Mouse (Mus musculus) midbrain, embryonic 15.5 days (tissue): ENCODE measurements at regions not wholly inside any gene's neighbourhood (a gene's known extent, or its start where the extent isn't known, plus 50 kb on each side); places are given as distances from the start of the nearest gene placed in this dataset.
"Not testable (repeated sequence)": the region's sequence is repeated elsewhere in the genome, so short reads cannot be mapped to it uniquely, and the experiment has no call there.

Source experiments
- ATAC-seq: fragments of 200-750 bp; cut with Nextera tagmentation; replicated peaks from 2 replicates; pipeline ENCODE4 v1.8.0; 2017; ENCODE audit warnings: moderate TSS enrichment
- H3K27ac ChIP-seq: fragments of 300-500 bp; sonication (generic); 2 replicates; pipeline ENCODE4 v1.5.1; 2015; ENCODE audit warnings: mild to moderate bottlenecking, inconsistent platforms
- H3K27me3 ChIP-seq: fragments of 300-500 bp; sonication (generic); replicated peaks from 2 replicates; pipeline ENCODE4 v1.6.1; 2015; ENCODE audit warnings: inconsistent platforms
- H3K36me3 ChIP-seq: fragments of 300-500 bp; sonication (generic); replicated peaks from 2 replicates; pipeline ENCODE4 v1.6.1; 2015; ENCODE audit warnings: inconsistent platforms
- H3K4me1 ChIP-seq: fragments of 300-500 bp; sonication (generic); 2 replicates; pipeline ENCODE4 v1.6.1; 2015; ENCODE audit warnings: inconsistent platforms
- H3K4me2 ChIP-seq: fragments of 300-500 bp; sonication (generic); 2 replicates; pipeline ENCODE4 v1.6.1; 2015; ENCODE audit warnings: inconsistent platforms, mild to moderate bottlenecking, moderate library complexity
- H3K4me3 ChIP-seq: fragments of 300-500 bp; sonication (generic); 2 replicates; pipeline ENCODE4 v1.5.1; 2015; ENCODE audit warnings: mild to moderate bottlenecking, inconsistent platforms
- H3K9ac ChIP-seq: fragments of 300-500 bp; sonication (generic); 2 replicates; pipeline ENCODE4 v1.6.1; 2015; ENCODE audit warnings: mild to moderate bottlenecking, inconsistent platforms
- H3K9me3 ChIP-seq: fragments of 300-500 bp; sonication (generic); 2 replicates; pipeline ENCODE4 v1.6.1; 2016; ENCODE audit warnings: inconsistent platforms
- WGBS: fragments of 180-500 bp; shearing (Covaris S2); methylation state at CpG from one replicate; pipeline ENCODE4 v1.1.7; 2015; ENCODE audit warnings: mixed read lengths; 5-methylcytosine and 5-hydroxymethylcytosine counted together

DNA sequence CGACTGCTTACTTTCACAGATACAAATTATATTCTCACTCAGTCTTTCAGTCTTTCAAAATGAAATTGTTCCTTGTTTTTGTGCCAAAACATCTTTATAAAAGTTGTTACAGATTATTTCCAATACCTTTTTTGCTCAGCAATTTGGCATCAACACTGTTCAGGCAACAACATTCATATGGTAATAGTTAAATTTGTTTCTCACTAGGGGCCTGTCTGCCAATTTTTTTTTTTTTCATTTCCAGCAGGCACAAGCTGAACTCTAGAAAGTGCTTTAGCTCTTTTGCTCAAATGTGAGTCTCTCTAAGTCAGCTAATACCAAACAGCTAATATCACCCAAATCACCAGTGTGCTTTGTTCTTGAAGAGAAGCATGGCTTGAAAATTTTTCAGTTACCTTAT is 199.4 kb downstream of the Antxr2 start:
- WGBS: 89% methylated on average over 1 of the region's 1 CpGs
- Histone ChIP-seq H3K4me1 (no peaks in the 10 kb centered on the region), H3K27me3 (no peaks in the 10 kb centered on the region), H3K9ac (no peak overlapping the region), H3K36me3 (no peaks in the 10 kb centered on the region), H3K4me3 (no peak overlapping the region), H3K27ac (no peak overlapping the region), H3K9me3 (no peaks in the 10 kb centered on the region), H3K4me2 (no peak overlapping the region)
- ATAC-seq: no peak

DNA sequence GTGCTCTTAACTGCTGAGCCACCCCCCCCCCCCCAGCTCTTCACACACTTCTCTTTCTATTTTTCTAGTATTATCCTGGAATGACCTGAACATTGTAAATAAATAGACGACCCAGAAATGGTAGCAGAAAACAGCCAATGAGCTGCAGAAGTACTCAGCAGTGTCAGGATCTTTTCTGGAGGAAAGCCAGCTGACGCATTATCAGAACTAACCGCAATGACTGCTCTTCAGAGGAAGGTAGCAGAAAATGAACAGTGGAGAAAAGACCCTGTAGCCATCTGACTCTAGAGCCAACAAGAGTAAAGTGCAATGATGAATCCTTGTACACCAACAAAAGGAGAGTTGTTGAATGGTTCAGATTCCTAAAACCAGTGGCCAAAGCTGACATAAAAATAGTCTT is 213.4 kb downstream of the Antxr2 start:
- no peak overlapping the region for H3K4me3 ChIP-seq
- H3K27ac ChIP-seq: no peak overlapping the region
- H3K27me3 ChIP-seq: no peaks in the 10 kb centered on the region
- no peaks in the 10 kb centered on the region for H3K9me3 ChIP-seq
- 78% methylated on average over 3 of the region's 3 CpGs for WGBS
- ATAC-seq: no peak
- H3K36me3 ChIP-seq: no peaks in the 10 kb centered on the region
- H3K4me1 ChIP-seq: no peaks in the 10 kb centered on the region
- no peak overlapping the region for H3K4me2 ChIP-seq
- no peak overlapping the region for H3K9ac ChIP-seq

DNA sequence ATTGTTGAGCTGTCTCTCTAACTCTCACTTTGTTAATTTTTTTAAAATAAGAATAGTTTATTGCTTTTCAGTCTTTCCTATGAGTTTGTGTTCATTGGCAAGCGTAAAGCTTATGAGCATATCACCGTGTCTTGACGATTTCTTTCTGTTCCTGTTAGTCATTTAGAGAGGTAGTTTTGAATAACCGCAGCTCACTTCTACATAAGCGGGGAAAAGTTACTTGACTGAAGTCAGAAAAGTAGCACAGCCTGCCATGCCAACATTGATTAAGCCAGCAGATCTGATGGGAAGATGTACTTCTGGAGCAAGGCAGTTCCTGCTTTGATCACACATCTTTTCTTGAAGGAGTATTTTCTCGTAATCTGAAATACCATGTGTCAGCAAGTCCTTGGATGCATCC is 215.5 kb downstream of the Antxr2 start:
- Histone ChIP-seq H3K4me3 (no peak overlapping the region), H3K36me3 (no peaks in the 10 kb centered on the region), H3K4me2 (no peak overlapping the region), H3K9ac (no peak overlapping the region), H3K27ac (no peak overlapping the region), H3K4me1 (no peaks in the 10 kb centered on the region), H3K27me3 (no peaks in the 10 kb centered on the region), H3K9me3 (no peaks in the 10 kb centered on the region)
- WGBS: 86% methylated on average over 6 of the region's 6 CpGs
- no peak for ATAC-seq

DNA sequence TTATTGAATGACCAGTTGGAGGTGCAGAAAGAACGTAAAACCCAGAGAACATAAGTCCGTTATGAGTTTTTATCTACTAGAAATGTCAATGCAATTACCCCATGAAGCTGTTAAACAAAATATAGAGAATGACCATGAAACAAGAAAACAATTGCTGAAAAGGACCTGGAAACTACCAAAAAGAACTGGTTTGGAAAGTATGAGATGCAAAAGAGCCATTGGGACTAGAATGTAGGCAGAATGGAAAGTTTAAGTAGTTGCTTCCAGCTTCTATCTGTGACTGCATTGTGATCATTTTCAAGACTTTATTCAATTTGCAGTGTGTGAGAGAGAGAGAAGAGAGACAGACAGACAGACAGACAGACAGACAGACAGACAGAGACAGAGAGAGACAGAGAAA is 216.1 kb downstream of the Antxr2 start:
- Histone ChIP-seq H3K4me2 (no peak overlapping the region), H3K9ac (no peak overlapping the region), H3K27ac (no peak overlapping the region), H3K36me3 (no peaks in the 10 kb centered on the region), H3K27me3 (no peaks in the 10 kb centered on the region), H3K4me3 (no peak overlapping the region), H3K9me3 (no peaks in the 10 kb centered on the region), H3K4me1 (no peaks in the 10 kb centered on the region)
- ATAC-seq: no peak
- WGBS: 83% methylated on average over 2 of the region's 2 CpGs

DNA sequence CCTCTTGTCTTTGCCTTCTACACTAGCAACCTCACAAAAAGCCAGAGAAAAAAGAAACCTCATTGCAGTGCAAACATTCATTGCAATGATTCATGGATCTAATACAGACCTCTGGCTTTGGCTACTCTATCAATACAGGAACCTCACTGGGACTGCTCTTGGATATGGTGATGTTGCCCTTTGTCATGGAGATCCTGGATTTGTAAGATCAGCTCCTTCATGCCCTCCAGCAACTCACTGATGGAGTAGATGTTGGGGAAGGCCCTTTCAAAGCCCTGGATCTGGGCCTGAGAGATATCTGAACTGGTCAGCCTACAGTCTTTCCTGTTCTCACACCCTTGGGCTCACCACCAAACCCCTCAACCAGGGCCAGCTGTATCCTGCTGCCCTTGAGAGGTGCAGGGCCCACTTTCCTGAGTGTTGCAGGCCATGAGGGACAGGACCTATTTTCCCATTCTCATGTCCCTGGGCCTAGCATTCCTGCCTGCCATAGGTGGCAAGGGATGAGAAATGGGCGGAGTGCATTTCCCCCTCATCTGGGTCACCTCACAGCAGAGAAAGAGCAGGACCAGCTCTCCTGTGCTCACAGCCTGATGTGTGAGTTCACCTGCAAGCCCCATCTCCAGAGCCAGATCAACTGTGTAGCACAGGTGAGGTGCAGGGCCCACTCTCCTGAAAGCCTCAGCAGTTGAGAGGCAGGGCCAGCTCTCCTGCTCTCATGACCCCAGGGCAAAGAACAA is 218.1 kb downstream of the Antxr2 start:
- H3K36me3 ChIP-seq: no peaks in the 10 kb centered on the region
- H3K4me1 ChIP-seq: no peaks in the 10 kb centered on the region
- no peak overlapping the region for H3K9ac ChIP-seq
- H3K4me3 ChIP-seq: no peak overlapping the region
- ATAC-seq: no peak
- H3K27me3 ChIP-seq: no peaks in the 10 kb centered on the region
- H3K9me3 ChIP-seq: no peaks in the 10 kb centered on the region
- no peak overlapping the region for H3K4me2 ChIP-seq
- H3K27ac ChIP-seq: no peak overlapping the region
- WGBS: 95% methylated on average over 1 of the region's 1 CpGs

DNA sequence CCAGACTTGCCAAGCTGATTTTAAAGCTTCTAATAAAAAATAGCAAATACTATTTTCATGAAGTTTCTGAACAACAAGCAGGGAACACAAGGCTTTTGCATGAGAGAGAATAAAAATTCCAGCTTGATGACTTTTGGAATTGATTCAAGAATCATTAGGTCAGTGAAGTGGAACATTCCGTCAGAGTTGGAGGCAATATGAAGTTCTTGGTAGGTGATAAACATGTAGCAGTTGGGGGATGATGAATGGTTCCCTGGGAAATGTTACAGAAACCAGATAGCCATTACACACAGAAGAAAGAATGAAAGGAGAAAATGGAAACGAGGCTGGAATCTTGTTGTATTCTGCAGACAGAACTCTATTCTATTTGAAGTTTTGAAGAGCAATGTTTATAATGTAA is 221.8 kb downstream of the Antxr2 start:
- Histone ChIP-seq H3K36me3 (no peaks in the 10 kb centered on the region), H3K4me2 (no peak overlapping the region), H3K9ac (no peak overlapping the region), H3K4me3 (no peak overlapping the region), H3K9me3 (no peaks in the 10 kb centered on the region), H3K27me3 (no peaks in the 10 kb centered on the region), H3K4me1 (no peaks in the 10 kb centered on the region), H3K27ac (no peak overlapping the region)
- 60% methylated on average over 2 of the region's 2 CpGs for WGBS
- ATAC-seq: no peak

DNA sequence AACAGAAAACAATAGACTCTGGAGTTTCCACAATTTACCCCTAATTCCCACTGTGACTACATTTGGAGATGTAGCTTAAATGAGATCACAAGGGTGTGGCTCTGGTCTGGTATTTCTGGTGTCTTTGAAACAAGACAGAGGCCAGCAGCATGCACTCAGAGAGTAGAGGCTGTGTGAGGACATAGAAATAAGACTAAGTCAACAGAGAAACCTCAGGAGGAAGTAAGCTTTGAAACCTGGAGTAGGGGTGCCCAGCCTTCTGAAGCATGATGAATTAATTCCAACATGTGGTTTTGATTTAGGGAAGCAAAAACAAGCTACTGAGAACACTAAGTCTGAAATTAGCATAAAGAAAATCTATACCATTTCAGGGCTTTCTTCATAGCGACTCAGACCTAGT is 223.7 kb downstream of the Antxr2 start:
- H3K36me3 ChIP-seq: no peaks in the 10 kb centered on the region
- H3K27me3 ChIP-seq: no peaks in the 10 kb centered on the region
- 89% methylated on average over 1 of the region's 1 CpGs for WGBS

DNA sequence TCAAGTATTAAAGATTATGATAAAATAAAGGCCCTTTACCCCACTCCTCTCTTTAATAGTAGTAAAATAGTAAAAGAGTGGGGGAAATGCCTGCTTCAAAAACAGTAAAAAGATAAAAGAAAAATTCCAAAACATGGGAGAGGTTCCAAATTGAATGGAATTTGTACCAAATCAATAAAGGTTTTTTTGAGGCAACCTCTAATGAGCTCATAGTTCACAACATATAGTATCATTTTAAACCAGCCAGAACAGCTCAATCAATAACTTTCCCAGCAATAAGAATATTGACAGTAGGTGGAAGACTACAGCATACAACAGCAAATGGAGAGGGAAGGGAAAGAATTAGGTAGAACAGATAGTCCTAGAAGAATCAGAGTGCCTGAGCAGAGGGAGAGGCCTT is 224.1 kb downstream of the Antxr2 start:
- ATAC-seq: no peak
- Histone ChIP-seq H3K36me3 (no peaks in the 10 kb centered on the region), H3K4me3 (no peak overlapping the region), H3K4me2 (no peak overlapping the region), H3K9ac (no peak overlapping the region), H3K27ac (no peak overlapping the region), H3K4me1 (no peaks in the 10 kb centered on the region), H3K9me3 (no peaks in the 10 kb centered on the region), H3K27me3 (no peaks in the 10 kb centered on the region)

More for the DNA sequence above, 223.7 kb downstream of the Antxr2 start:
- H3K4me1 ChIP-seq: no peaks in the 10 kb centered on the region
- no peak overlapping the region for H3K4me3 ChIP-seq
- no peak overlapping the region for H3K27ac ChIP-seq
- H3K9me3 ChIP-seq: no peaks in the 10 kb centered on the region
- H3K9ac ChIP-seq: no peak overlapping the region
- no peak for ATAC-seq
- no peak overlapping the region for H3K4me2 ChIP-seq

DNA sequence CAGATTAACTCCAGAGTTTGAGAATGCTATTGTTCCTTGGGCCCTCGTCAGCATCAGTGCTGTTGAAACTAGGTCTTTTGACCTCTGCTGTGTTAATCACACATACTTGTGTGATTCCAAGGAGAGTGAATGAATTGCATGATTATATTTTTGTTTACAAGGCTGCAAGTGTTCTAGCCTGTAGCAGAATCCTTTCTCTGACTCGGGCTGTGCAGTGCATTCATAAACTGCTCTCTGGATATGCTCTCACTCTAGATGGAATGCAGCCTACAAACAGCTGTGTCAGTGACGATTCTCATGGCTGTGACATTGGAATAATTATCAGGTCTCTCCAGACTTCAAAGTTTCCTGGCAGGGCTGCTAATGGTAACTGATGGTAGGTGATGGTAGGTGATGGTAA is 230.8 kb downstream of the Antxr2 start:
- H3K4me2 ChIP-seq: no peak overlapping the region
- 0 out of 2 replicates have a peak, but pooled peaks cover 3% of the 10 kb centered on the region for H3K4me1 ChIP-seq
- WGBS: 23% methylated on average over 3 of the region's 3 CpGs
- no peak overlapping the region for H3K9ac ChIP-seq
- H3K9me3 ChIP-seq: no peaks in the 10 kb centered on the region
- H3K4me3 ChIP-seq: no peak overlapping the region
- H3K36me3 ChIP-seq: no peaks in the 10 kb centered on the region
- 0 out of 2 replicates have a peak, but pooled peaks have one; percentile 50 for ATAC-seq
- H3K27ac ChIP-seq: 0 out of 2 replicates have a peak overlapping the region, but pooled peaks have one; percentile 2
- no peaks in the 10 kb centered on the region for H3K27me3 ChIP-seq

DNA sequence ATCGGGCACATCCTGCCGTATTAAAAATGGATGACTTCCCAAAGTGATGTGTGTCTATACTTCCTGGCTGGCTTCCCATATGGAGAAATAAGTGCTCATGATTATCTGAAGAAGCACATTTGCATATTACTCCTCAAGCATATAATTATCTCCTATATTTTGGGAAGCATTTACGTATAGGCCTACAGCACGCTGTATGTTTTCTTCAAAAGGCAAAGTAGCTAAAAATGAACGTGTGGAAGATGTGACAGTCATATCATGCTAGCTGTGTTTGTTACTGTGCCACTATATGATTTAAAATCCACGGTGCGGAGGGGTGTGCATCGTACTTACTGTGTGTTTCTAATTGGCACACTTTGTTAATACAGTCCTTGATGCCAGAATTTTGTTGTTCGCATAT is 242.7 kb downstream of the Antxr2 start:
- H3K27ac ChIP-seq: no peak overlapping the region
- no peak overlapping the region for H3K4me2 ChIP-seq
- H3K9ac ChIP-seq: no peak overlapping the region
- H3K36me3 ChIP-seq: no peaks in the 10 kb centered on the region
- no peaks in the 10 kb centered on the region for H3K4me1 ChIP-seq
- no peaks in the 10 kb centered on the region for H3K27me3 ChIP-seq
- H3K9me3 ChIP-seq: no peaks in the 10 kb centered on the region
- 68% methylated on average over 9 of the region's 9 CpGs for WGBS
- no peak overlapping the region for H3K4me3 ChIP-seq
- ATAC-seq: no peak

DNA sequence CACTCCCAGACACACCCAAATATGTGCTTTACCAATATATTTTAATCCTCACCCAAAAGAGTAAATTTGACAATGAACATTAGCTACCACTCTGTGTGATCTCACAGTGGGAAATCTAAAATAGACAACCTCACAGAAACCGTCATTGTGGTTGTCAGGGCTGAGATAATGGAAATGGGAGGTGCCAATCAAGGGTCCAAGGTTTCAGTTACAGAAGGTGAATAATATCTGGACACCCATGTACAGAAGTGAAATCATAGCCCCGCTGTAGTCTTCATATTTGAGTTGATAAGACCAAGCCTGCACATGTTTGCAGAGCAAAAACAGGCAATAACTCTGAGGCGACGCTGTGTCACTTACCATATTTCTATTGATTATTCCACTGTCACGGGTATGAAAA is 243.8 kb downstream of the Antxr2 start:
- no peak for ATAC-seq
- Histone ChIP-seq H3K9me3 (no peaks in the 10 kb centered on the region), H3K4me3 (no peak overlapping the region), H3K4me2 (no peak overlapping the region), H3K27ac (no peak overlapping the region), H3K9ac (no peak overlapping the region), H3K36me3 (no peaks in the 10 kb centered on the region), H3K4me1 (no peaks in the 10 kb centered on the region), H3K27me3 (no peaks in the 10 kb centered on the region)
- 82% methylated on average over 5 of the region's 5 CpGs for WGBS

DNA sequence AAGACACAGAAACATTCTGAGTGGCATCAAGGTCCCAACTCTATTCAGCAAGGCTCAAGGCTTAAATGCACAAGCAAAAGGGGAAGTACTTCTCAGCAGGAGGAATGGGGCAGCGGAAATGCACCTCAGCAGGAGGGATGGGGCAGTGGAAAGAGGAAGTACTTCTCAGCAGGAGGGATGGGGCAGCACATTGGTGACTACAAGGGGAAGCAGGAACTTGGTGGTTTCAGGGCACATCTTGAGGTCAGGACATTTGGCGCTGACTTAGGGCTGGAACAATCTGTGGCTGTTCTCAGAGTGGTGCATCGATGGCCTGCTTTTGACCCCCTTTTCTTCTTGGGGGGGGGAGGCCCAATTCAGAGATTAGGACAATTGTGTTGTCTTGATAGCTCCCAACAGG is 255.7 kb downstream of the Antxr2 start:
- H3K4me3 ChIP-seq, ATAC-seq, H3K36me3 ChIP-seq, H3K4me1 ChIP-seq, H3K9ac ChIP-seq, H3K27me3 ChIP-seq, H3K27ac ChIP-seq, H3K4me2 ChIP-seq, H3K9me3 ChIP-seq: not testable (repeated sequence)
- 87% methylated on average over 3 of the region's 3 CpGs for WGBS

DNA sequence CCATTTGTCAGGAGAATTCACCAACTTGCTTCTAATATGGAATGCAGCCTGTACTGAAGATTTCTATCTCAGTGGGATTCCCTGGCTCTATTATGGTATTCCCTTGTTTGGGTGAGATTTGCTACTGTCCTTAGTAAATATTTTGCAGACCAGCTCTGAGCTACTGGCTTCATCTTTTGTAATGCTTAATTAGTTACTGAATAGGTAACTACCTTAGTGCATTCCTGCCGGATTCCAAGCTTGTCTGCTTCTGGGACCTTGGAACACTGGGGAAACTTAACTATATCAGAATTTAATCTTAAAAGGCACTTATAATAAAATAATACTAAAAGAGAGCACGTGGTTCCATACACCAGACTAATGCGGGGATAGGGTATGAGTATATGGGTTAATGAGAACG is 257.4 kb downstream of the Antxr2 start:
- not testable (repeated sequence) for H3K4me3 ChIP-seq, H3K36me3 ChIP-seq, H3K9me3 ChIP-seq, H3K4me1 ChIP-seq, H3K27me3 ChIP-seq, ATAC-seq, H3K4me2 ChIP-seq, H3K9ac ChIP-seq, H3K27ac ChIP-seq
- 70% methylated on average over 4 of the region's 4 CpGs for WGBS
